Mouse (Mus musculus): ENCODE data around the gene Sult1a1.
"Not testable (repeated sequence)": the region's sequence is repeated elsewhere in the genome, so short reads cannot be mapped to it uniquely, and the experiment has no call there.

The Sult1a1 gene

GRCm38 (mm10) chr7:126657522-126657921 is 18.7 kb downstream of the Sult1a1 start:
- DNase-seq = no peak

DNA sequence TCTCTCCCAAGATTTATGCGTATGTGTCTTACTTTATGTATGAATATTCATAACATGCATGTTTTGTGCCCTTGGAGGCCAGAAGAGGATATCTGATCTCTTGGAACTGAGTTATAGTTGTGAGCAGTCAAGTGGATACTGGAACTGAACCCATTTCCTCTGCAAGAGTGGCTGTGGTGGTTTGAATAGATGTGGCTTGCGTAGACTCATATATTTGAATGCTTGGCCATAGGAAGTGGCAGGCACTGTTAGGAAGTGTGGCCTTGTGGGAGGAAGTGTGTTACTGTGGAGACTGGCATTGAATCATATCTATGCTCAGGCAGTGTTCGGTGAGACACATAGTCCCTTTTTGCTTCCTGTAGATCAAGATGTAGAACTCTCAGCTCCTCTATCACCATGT is 20.5 kb downstream of the Sult1a1 start:
- DNase-seq = no peak

GRCm38 (mm10) chr7:126653991-126654390 is 22.2 kb downstream of the Sult1a1 start:
- DNase-seq = no peak

- DNase-seq = no peak
These were observed 25.4 kb downstream of the Sult1a1 start for GRCm38 (mm10) chr7:126650852-126651251.

GRCm38 (mm10) chr7:126649231-126650051 is 26.8 kb downstream of the Sult1a1 start, which contains the start of gene Sgf29:
Gene Sgf29, plus strand, starts transcription at chr7:126649309.
- DNase-seq = peak; percentile 96

- no peak for DNase-seq
These were observed 27.7 kb downstream of the Sult1a1 start for GRCm38 (mm10) chr7:126648486-126648885.

- no peak for DNase-seq
These were observed 30.5 kb downstream of the Sult1a1 start for GRCm38 (mm10) chr7:126645708-126646107.

- no peak for DNase-seq
These were observed 31.3 kb downstream of the Sult1a1 start for GRCm38 (mm10) chr7:126644914-126645313.

- DNase-seq = no peak
These were observed 31.9 kb downstream of the Sult1a1 start for GRCm38 (mm10) chr7:126644345-126644744.

GRCm38 (mm10) chr7:126643244-126643617 is 33.0 kb downstream of the Sult1a1 start:
- DNase-seq = not testable (repeated sequence)

- no peak for DNase-seq
These were observed 33.5 kb downstream of the Sult1a1 start for GRCm38 (mm10) chr7:126642545-126643243.

GRCm38 (mm10) chr7:126636733-126637520 is 39.3 kb downstream of the Sult1a1 start:
- no peak for DNase-seq

GRCm38 (mm10) chr7:126635375-126635774 is 40.9 kb downstream of the Sult1a1 start:
- no peak for DNase-seq

DNA sequence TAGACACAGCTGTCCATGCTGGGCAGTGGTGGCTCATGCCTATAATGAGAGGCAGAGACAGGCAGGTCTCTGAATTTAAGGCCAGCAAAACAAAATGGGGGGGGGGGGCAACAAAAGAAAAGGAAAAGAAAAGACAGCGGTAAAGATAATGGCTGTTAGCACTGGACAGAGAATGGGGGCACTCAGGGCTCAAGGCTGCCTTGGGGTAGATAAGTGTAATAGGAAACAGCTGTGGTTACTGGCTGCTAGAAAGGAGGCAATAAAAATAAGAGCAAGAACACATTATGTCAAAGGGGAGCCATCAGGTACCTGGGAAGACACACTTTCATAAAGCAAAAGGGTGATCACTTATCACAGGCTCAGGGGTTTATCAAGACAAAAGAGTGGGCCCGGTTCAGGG is 43.8 kb downstream of the Sult1a1 start:
- DNase-seq = no peak

DNA sequence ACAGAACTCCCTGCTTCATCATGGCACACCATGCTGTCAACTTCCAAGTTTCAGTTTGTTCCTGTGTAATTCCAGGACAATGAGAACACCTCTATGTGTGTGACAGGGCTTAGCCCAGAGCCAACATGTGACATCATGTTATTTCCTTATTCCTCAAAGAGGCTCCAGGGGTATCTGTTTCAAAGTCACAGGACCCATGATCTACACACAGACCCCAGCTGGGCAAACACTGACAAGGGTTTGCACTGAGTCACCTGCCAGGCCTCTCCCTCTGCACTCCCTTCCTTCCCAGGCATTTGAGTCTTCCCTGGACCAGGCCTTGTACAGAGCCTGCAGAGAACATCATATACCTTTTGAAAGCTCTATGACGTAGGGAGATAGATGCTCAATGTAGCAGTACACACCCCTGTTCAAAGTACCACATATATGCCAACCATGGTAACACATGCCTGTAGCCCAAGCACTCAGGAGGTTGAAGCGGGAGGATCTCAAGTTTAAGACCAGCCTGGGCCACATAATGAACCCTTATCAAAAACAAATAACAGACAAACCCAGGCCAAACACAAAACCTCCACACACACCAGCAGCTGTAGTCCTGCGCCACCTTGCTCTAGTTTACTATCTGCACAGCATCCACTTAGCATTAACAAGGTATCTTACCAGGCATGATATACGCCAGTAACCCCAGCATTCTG is 45.3 kb downstream of the Sult1a1 start, which contains the start of gene Nupr1:
TSS of gene Nupr1 (minus strand) at position 38 of the 695 bp plus-strand sequence.
- no peak for DNase-seq

DNA sequence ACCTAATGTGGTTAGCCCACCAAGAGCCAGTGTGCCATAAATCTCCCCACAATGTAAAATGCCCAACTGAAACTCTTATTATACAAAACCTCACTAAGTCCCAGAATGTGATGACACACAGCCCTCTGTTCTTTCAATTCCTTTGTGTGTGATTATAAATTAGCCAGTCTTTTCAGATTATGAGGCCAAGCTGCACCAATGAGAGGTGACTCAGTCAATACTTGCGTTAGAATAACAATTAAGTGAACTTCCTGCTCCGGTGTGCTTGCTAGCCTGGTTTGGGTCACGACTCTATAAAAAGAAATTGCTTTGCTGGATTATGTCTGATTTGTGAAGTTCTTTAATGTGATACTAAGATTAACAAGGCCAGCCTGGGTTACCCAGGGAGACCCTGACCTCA is 46.3 kb downstream of the Sult1a1 start:
- DNase-seq = no peak

DNA sequence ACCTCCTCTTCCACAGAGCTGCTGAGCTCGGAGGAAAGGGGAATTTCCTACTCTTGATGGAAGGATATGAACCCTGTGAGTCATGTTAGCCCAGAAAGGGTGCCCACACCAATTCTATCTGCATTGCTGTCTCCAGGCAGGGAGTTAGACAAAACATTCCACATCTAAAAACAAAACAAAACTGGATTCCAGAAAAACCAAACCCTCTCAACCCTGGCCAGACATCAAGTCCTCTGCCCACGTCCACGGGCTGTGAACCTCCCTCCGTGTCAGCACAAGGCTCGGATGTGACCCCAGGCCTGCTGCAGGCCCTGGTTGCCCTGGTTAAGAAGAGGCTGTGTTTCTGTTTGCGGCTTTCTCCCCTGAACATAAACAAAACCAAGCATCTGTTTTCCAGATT is 48.1 kb downstream of the Sult1a1 start:
- DNase-seq = no peak

DNA sequence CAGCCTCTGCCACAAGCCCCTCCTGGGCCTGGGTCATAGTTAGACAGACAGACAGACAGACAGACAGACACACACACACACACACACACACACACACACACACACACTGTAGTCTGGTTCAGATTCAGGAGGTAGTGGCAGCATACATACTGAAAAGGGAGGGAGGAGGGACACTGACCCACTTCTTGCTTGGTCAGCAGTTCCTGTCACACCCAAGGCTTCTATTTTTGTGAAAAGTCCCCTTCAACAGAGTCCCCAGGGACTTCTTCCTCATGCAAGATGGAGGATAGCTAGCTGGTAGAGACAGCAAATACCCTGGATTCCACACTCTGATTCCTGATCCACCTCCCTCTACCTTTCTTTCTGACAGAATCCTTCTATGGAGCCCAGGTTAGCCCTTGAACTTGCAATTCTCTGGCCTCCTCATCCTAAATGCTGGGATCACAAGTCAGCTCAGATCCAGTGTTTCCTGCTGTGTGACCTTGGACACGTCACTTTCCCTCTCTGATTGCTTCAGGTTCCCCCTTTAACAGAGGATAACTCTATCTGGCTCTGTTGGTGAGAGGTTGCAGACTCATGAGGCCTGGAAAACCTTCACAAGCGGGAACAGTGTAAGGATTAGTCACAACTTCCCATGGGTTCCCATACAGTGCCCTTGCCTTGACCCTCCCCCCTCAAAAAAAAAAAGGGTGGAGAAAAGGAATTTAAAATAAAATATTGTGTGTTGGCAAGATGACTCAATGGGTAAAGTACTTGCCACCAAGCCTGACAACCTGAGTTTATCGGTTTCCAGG is 50.2 kb downstream of the Sult1a1 start:
- no peak for DNase-seq

- DNase-seq = peak; percentile 29
These were observed 50.9 kb downstream of the Sult1a1 start for GRCm38 (mm10) chr7:126625369-126625768.

GRCm38 (mm10) chr7:126624774-126625173 is 51.5 kb downstream of the Sult1a1 start:
- DNase-seq = no peak

DNA sequence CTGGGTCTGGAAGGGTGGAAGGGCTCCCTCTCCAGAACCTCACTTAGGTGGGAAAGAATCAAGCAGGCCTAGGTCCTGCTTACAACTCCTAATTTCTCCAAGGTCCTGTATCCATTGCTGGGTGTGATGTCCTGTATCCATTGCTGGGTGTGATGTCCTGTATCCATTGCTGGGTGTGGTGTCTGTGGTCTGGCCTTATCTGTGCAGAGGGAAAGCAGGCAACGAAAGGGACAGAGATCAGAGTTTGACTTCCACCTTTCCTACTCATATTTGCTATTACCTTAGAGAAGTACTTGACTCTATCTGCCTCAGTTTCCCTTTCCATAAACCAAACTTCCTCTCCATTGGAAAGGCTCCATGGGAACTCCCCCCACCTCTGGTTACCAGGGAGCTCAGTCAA is 52.9 kb downstream of the Sult1a1 start:
- no peak for DNase-seq
